Mouse (Mus musculus): ENCODE data around the gene Krt19. TPM values are rescaled to one million over a fixed set of nuclear protein-coding genes. Genes with fewer than 3 reads are reported as not detected.

Krt19 gene
- polyA plus RNA-seq, 1 experiment from 2014 or later, result 889 TPM

DNA sequence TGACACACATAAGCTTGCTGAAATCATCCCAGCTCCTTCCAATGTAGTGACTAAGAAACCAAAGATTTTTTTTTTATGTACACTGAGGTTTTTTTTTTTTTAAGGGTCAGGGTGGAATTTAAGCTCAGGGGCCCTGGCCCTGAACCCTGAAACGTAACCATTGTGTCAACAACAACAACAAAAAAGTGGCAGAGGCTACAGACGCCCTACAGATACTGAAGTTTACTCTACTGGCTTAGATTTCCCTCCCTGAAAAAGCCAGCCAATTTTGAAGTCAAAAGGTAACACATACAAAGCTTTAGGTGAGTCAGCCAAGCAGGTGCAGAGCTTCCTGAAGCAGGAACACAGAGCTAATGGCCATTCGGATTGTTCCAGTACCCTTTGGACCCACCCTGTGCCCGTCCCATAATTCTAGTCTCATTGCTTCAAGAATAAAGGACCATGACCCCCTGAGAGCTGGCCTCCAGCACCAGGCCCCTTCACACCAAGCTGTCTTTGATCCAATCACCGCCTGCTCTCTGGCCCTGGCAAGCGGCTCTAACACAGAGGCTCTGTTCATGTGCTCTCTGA, 9.5 kb upstream of the Krt19 start:
- Histone ChIP-seq H3K27me3 (replicated peaks) (no peaks in the 10 kb centered on the region), H3K9ac (no peak overlapping the region), H3K36me3 (no peaks in the 10 kb centered on the region), H3K27ac (peak overlapping the region; percentile 88), H3K4me3 (replicated peaks) (no peak overlapping the region), H3K9me3 (no peaks in the 10 kb centered on the region), H3K4me1 (0 out of 2 replicates have a peak, but pooled peaks cover 10% of the 10 kb centered on the region), H3K4me2 (no peak overlapping the region)
- ATAC-seq (ENCODE audit: insufficient read depth, low FRiP score, low read depth), result peak; percentile 79
- WGBS, result 48% methylated on average over 6 of the region's 6 CpGs

DNA sequence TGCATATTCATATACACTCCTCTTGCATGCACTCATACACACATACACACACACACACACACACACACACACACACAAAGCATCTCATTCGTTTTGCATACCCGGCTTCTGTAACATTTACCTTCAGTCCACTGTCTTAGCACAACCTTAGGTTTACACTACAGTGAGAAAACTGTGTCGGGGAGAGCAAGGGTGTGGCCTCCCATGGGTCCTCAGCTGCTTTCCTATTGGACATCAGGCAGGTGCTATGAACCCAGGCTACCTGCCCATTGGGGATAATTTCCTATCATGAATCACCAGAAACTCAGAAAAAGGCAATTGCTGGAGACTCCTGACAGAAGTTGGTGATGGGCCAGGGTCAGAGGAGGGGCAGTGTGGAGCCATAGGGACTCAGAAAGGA, 8.9 kb upstream of the Krt19 start:
- 0 out of 2 replicates have a peak overlapping the region, but pooled peaks have one; percentile 2 for H3K4me2 ChIP-seq
- WGBS, result 47% methylated on average over 3 of the region's 3 CpGs
- H3K27ac ChIP-seq, result peak overlapping the region; percentile 88
- no peak overlapping the region for H3K9ac ChIP-seq
- no peaks in the 10 kb centered on the region for H3K36me3 ChIP-seq
- H3K9me3 ChIP-seq, result no peaks in the 10 kb centered on the region
- H3K4me1 ChIP-seq, result 0 out of 2 replicates have a peak, but pooled peaks cover 10% of the 10 kb centered on the region
- no peak overlapping the region for H3K4me3 ChIP-seq (replicated peaks)
- H3K27me3 ChIP-seq (replicated peaks), result no peaks in the 10 kb centered on the region
- ATAC-seq (ENCODE audit: insufficient read depth, low FRiP score, low read depth), result no peak

DNA sequence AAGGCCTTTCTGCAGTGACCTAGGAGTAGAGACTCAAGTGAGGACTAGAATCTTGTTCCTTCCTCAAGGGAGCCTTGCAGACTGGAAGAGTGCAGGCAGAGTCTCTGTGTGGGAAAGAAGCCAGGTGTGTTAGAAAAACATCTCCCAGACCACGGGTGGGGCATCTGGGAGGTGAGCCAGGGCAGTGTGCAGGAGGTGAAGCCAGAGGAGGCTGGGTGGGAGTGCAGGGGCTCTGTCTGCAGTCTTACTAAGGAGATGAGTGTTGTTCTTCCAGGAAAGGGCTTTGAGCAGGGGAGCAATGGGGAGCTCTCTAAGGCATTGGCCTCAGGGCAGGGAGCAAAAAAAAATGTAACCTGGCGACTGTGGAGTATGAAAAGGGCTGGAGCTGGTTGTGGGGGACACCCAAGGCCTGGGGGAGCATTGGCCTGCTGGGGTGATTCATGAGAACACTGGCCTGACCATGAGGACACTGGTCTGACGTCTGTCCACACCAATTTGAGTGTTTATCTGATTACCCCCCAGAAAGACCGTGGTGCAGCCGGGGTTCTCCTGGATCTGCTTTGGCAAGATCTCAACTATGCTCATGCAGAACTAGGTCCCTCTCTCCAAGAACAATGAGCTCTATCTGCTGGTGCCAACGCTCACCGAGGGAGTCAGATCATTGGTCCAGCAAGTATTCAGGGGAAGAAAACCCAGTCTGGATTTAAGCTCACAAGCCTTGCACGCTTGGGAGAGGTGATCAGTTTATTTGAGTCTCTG, 7.2 kb upstream of the Krt19 start:
- peak; percentile 57; the same call in 1 of the 2 replicates for ATAC-seq (ENCODE audit: insufficient read depth, low FRiP score, low read depth)
- no peaks in the 10 kb centered on the region for H3K27me3 ChIP-seq (replicated peaks)
- H3K9me3 ChIP-seq, result no peaks in the 10 kb centered on the region
- WGBS, result 48% methylated on average over 8 of the region's 8 CpGs
- no peak overlapping the region for H3K9ac ChIP-seq
- H3K27ac ChIP-seq, result peak overlapping the region; percentile 72
- 0 out of 2 replicates have a peak overlapping the region, but pooled peaks have one; percentile 3 for H3K4me2 ChIP-seq
- 0 out of 2 replicates have a peak, but pooled peaks cover 10% of the 10 kb centered on the region for H3K4me1 ChIP-seq
- H3K36me3 ChIP-seq, result no peaks in the 10 kb centered on the region
- no peak overlapping the region for H3K4me3 ChIP-seq (replicated peaks)

DNA sequence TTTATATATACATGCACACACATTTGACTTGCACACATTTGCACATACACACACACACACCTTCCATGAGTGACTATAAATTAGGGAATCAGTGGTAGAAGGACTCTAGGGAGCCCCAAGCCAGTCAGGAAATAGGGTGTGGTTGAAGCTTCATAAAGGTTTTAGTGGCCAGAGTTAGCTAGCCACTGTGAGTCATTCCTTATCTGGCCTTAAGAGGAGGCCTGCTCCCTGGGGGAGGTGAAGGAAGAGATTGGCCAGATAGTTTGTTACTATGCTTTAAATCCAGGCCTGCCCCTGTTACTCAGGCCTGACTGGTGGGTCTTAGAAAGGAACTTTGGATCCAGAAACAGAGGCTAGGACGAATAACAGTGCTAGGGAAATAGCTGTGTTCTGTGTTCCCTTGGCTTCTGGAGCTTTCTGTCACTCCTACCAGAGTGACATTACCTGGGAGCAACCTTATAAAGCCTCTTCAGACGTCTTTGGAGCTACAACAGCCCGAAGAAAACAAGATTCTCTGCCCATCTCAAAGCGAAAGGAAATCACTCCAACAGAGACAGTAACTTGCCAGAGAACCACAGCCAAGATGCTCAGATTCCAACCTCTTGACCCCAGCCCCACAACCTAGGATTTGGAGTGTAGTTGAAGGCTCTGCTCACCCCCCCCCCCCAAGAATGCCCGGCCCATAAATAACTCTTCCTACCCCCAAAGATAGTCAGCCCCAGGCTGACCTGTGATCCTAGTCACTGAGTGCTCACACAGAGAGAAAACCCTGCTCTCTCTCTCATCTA, 705 bp downstream of the Krt19 start:
- H3K4me1 ChIP-seq, result peaks cover 5% of the 10 kb centered on the region; the same call in 1 of the 2 replicates

DNA sequence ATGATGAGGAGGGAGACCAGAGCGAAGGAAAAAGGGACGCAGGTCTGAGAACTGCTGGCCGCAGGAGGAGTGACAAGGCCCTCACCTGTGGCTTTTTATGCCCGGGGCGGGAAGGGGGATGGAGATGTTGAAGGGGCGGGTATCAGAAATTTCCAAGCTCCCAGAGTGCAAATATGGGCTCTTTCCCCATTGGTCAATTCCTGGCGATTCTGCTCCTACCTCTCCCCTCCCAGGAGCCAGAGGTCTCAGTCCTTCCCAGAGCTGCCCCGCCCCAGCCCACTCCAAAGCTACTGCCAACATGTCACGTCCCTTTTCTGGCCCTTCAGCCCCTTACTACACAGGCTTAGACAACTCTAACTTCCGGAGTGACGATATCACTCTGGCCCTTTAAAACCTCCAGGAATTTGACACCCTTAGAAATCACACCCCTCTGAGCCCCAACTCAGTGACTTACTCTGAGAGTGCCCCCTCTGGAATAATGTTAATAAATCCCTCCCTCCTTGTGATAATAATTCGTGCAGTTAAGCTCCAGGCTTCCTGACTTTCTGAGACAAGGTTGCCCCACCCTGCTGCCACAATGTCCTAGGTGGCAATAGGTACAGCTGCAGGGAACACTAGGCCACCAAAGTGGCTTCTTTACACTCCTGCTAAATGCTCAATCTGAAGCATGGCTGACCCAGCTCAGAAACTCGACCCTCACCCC, 2.5 kb downstream of the Krt19 start:
- ATAC-seq (ENCODE audit: insufficient read depth, low FRiP score, low read depth), result peak; percentile 86
- 6% methylated on average over 13 of the region's 13 CpGs for WGBS
- Histone ChIP-seq H3K27ac (peak overlapping the region; percentile 91), H3K36me3 (no peaks in the 10 kb centered on the region), H3K9ac (peak overlapping the region; percentile 19; the same call in 1 of the 2 replicates), H3K27me3 (replicated peaks) (peaks cover 13% of the 10 kb centered on the region; the same call in 1 of the 2 replicates), H3K4me1 (peaks cover 5% of the 10 kb centered on the region; the same call in 1 of the 2 replicates), H3K9me3 (no peaks in the 10 kb centered on the region), H3K4me2 (peak overlapping the region; percentile 49), H3K4me3 (replicated peaks) (peak overlapping the region; percentile 51)

More for the DNA sequence above, 705 bp downstream of the Krt19 start:
- peaks cover 13% of the 10 kb centered on the region; the same call in 1 of the 2 replicates for H3K27me3 ChIP-seq (replicated peaks)
- no peaks in the 10 kb centered on the region for H3K36me3 ChIP-seq
- no peak overlapping the region for H3K4me3 ChIP-seq (replicated peaks)
- no peak overlapping the region for H3K4me2 ChIP-seq
- no peak overlapping the region for H3K9ac ChIP-seq
- no peaks in the 10 kb centered on the region for H3K9me3 ChIP-seq
- no peak for ATAC-seq (ENCODE audit: insufficient read depth, low FRiP score, low read depth)
- peak overlapping the region; percentile 57; the same call in 1 of the 2 replicates for H3K27ac ChIP-seq
- WGBS, result 45% methylated on average over 5 of the region's 5 CpGs

DNA sequence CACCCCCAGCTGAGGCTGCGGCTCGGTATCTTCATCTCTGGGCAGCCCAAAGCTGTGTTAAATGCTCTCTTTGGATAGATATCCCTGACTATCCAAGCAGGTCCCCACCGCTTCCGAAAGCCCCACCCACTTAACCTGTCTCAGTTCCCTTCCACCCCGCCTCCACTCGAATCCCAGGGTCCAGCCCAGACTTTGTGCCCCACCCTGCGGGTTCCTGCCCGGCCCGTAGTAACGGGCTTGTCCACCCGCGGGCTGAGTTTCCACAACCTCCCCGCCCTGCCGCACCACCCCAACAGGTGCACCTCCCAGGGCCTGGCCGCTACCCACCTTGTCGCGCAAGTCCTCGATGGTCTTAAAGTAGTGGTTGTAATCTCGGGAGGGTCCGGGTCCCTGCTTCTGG, 3.4 kb downstream of the Krt19 start:
- peak; percentile 29 for ATAC-seq (ENCODE audit: insufficient read depth, low FRiP score, low read depth)
- peak overlapping the region; percentile 19; the same call in 1 of the 2 replicates for H3K9ac ChIP-seq
- peak overlapping the region; percentile 49 for H3K4me2 ChIP-seq
- H3K4me1 ChIP-seq, result peaks cover 5% of the 10 kb centered on the region; the same call in 1 of the 2 replicates
- H3K27ac ChIP-seq, result peak overlapping the region; percentile 91
- H3K27me3 ChIP-seq (replicated peaks), result peaks cover 13% of the 10 kb centered on the region; the same call in 1 of the 2 replicates
- no peaks in the 10 kb centered on the region for H3K36me3 ChIP-seq
- peak overlapping the region; percentile 51 for H3K4me3 ChIP-seq (replicated peaks)
- H3K9me3 ChIP-seq, result no peaks in the 10 kb centered on the region
- WGBS, result 1% methylated on average over 20 of the region's 20 CpGs

DNA sequence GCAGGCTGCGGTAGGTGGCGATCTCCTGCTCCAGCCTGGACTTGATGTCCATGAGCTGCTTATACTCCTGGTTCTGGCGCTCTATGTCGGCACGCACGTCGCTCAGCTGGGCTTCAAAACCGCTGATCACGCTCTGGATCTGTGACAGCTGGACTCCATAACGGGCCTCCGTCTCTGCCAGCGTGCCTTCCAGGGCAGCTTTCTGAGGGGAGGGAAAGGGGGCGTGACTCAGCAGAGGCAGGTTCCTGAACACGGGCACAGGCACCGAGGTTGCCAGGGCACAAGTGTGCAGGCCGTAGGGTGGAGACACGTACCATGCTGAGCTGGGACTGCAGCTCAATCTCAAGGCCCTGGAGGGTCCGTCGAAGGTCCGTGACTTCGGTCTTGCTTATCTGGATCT, 7.5 kb downstream of the Krt19 start:
- peaks cover 10% of the 10 kb centered on the region; the same call in 1 of the 2 replicates for H3K4me1 ChIP-seq
- 0 out of 2 replicates have a peak overlapping the region, but pooled peaks have one; percentile 23 for H3K4me2 ChIP-seq
- H3K27ac ChIP-seq, result peak overlapping the region; percentile 32; the same call in 1 of the 2 replicates
- no peaks in the 10 kb centered on the region for H3K36me3 ChIP-seq
- ATAC-seq (ENCODE audit: insufficient read depth, low FRiP score, low read depth), result no peak
- no peaks in the 10 kb centered on the region for H3K9me3 ChIP-seq
- 71% methylated on average over 21 of the region's 21 CpGs for WGBS
- no peak overlapping the region for H3K4me3 ChIP-seq (replicated peaks)
- H3K9ac ChIP-seq, result no peak overlapping the region
- peaks cover 13% of the 10 kb centered on the region; the same call in 1 of the 2 replicates for H3K27me3 ChIP-seq (replicated peaks)

DNA sequence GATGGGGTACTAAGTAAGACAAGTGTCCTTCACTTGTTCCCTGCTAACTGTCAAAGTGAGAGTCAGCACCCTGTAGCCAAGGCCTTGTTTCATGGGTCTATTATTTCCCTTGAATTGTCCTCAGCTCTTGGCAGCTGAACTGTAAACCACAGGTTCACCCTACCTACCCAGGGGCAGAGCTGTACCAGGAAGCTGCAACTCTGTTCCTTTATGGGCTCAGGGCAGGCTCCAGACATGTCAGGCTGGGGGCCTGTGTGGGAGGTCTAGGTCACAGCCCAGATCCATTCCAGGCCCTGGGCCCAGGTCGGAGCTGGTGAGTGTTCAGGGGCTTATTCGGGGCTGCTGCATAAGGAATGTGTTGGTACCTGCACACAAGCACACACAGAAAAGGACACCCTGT, 9.1 kb downstream of the Krt19 start:
- Histone ChIP-seq H3K9ac (no peak overlapping the region), H3K36me3 (no peaks in the 10 kb centered on the region), H3K27me3 (replicated peaks) (0 out of 2 replicates have a peak, but pooled peaks cover 3% of the 10 kb centered on the region), H3K27ac (peak overlapping the region; percentile 84), H3K4me3 (replicated peaks) (no peak overlapping the region), H3K4me2 (no peak overlapping the region), H3K4me1 (0 out of 2 replicates have a peak, but pooled peaks cover 4% of the 10 kb centered on the region), H3K9me3 (no peaks in the 10 kb centered on the region)
- ATAC-seq (ENCODE audit: insufficient read depth, low FRiP score, low read depth), result peak; percentile 16; the same call in 1 of the 2 replicates
- 59% methylated on average over 2 of the region's 2 CpGs for WGBS

DNA sequence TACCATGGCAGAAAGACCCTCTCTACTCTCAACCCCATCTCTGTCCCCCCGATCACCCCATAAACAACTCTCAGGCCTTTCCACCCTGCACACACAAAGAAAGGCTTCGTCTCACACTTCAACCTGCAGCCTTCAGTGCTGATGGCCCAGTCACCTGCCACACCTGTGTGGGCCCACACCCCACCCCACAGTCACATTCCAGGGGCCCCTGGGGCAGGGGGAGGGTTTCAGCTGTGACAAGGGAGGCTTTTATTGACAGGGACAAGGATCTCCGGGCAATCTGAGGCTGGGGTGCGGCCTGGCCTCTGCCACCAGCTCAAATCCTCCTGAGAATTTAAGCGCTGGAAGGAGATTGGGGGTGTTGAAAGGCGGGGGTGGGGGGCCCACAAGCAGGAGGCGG, 9.7 kb downstream of the Krt19 start:
- 47% methylated on average over 7 of the region's 7 CpGs for WGBS
- Histone ChIP-seq H3K4me1 (0 out of 2 replicates have a peak, but pooled peaks cover 4% of the 10 kb centered on the region), H3K36me3 (no peaks in the 10 kb centered on the region), H3K9me3 (no peaks in the 10 kb centered on the region), H3K27ac (peak overlapping the region; percentile 84), H3K4me2 (no peak overlapping the region), H3K4me3 (replicated peaks) (no peak overlapping the region), H3K9ac (no peak overlapping the region), H3K27me3 (replicated peaks) (no peaks in the 10 kb centered on the region)
- peak; percentile 62 for ATAC-seq (ENCODE audit: insufficient read depth, low FRiP score, low read depth)

DNA sequence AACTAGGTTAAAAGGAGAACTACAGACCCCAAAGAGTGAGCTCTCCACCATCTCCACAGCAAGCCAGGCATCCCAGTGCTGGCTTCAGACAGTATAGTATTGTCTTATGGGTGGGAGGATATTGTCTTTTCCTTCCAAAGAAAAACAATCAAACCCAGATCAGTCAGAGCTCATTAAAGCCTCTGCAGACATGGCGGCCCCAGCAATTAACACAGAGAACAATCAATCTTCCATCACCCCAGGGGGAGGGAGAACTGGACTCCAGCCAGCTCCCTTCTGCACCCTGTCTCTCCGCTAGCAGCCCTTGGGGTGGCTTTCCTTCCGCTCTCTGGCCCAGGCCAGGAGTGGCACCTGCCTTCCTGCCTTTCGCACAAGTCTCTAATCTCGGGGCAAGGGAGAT, 10.8 kb downstream of the Krt19 start:
- no peak overlapping the region for H3K9ac ChIP-seq
- H3K27me3 ChIP-seq (replicated peaks), result no peaks in the 10 kb centered on the region
- no peak overlapping the region for H3K4me2 ChIP-seq
- H3K9me3 ChIP-seq, result no peaks in the 10 kb centered on the region
- H3K27ac ChIP-seq, result peak overlapping the region; percentile 54
- no peaks in the 10 kb centered on the region for H3K36me3 ChIP-seq
- H3K4me3 ChIP-seq (replicated peaks), result no peak overlapping the region
- no peak for ATAC-seq (ENCODE audit: insufficient read depth, low FRiP score, low read depth)
- 0 out of 2 replicates have a peak, but pooled peaks cover 4% of the 10 kb centered on the region for H3K4me1 ChIP-seq
- 38% methylated on average over 5 of the region's 5 CpGs for WGBS

DNA sequence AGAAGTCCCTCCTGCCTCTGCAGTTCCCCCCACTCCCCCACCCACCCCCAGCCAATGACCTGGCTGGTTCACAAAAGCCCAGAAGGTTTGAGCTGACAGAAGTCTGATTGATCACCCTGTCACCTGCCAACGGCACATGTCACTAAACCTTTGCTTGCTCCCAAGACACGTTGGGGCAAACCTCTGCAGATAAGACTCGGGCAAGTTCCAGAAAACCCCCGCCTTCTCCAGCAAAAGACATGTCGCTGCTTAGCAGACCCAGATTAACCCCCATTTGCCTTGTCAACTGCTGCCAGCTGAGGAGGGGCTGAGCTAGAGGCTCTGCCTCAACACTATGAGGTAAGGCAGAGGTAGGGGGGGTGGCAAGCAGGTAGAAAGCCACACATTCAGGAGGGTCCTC, 11.9 kb downstream of the Krt19 start:
- H3K36me3 ChIP-seq, result no peaks in the 10 kb centered on the region
- H3K4me3 ChIP-seq (replicated peaks), result no peak overlapping the region
- H3K27me3 ChIP-seq (replicated peaks), result no peaks in the 10 kb centered on the region
- H3K27ac ChIP-seq, result peak overlapping the region; percentile 64; the same call in 1 of the 2 replicates
- H3K4me1 ChIP-seq, result 0 out of 2 replicates have a peak, but pooled peaks cover 4% of the 10 kb centered on the region
- WGBS, result 14% methylated on average over 5 of the region's 5 CpGs
- 0 out of 2 replicates have a peak, but pooled peaks have one; percentile 4 for ATAC-seq (ENCODE audit: insufficient read depth, low FRiP score, low read depth)
- no peaks in the 10 kb centered on the region for H3K9me3 ChIP-seq
- H3K4me2 ChIP-seq, result no peak overlapping the region
- H3K9ac ChIP-seq, result no peak overlapping the region
